Mouse (Mus musculus): ENCODE results near the gene Sort1. TPM values are rescaled to one million over a fixed set of nuclear protein-coding genes. Genes with fewer than 3 reads are reported as not detected.

Sort1 gene
- polyA plus RNA-seq, 1 experiment from 2014 or later = 7.6 TPM

DNA sequence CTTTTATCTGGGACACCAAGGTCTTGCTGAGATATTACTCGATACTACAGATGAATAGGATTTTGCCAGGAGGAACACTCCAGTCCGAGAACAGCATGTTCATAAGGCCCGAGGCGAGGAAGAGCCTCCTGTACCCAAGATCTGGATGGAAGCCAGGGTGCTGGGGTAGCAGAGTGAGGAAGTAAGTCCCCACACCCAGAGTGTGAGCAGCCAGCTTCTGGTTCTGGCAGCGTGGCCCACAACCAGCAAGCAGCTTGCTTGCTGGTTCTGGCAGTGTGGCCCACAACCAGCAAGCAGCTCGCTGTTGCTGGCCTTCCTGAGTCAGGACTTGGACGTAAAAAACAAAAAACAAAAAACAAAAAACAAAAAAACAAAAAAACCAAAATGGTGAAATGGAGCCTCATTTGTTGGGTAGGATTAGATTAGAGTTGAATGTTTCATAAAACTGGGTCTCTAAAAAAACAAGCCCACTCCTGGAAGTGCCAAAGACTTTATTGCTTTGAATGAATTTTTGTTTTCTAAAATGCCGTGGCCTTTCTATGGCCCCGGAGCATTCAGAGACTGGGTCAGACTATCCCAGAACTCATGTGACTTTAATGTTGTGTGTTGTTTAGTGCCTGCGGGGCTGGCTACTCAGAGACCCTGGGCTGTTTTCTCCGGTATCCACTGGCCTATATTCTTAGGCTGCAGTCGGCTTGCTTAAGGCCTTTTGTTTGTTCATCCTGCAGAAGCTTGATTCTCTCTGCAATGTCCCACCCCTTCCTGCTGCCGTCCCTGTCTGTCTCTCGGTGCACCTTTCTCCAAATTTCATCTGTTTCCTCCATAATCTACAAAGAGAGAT lies 11.7 kb downstream of the Sort1 start:
- peak overlapping the region; percentile 41 for H3K9ac ChIP-seq (replicated peaks; ENCODE audit: low read length)
- ATAC-seq (ENCODE audit: low FRiP score, low TSS enrichment) = no peak

DNA sequence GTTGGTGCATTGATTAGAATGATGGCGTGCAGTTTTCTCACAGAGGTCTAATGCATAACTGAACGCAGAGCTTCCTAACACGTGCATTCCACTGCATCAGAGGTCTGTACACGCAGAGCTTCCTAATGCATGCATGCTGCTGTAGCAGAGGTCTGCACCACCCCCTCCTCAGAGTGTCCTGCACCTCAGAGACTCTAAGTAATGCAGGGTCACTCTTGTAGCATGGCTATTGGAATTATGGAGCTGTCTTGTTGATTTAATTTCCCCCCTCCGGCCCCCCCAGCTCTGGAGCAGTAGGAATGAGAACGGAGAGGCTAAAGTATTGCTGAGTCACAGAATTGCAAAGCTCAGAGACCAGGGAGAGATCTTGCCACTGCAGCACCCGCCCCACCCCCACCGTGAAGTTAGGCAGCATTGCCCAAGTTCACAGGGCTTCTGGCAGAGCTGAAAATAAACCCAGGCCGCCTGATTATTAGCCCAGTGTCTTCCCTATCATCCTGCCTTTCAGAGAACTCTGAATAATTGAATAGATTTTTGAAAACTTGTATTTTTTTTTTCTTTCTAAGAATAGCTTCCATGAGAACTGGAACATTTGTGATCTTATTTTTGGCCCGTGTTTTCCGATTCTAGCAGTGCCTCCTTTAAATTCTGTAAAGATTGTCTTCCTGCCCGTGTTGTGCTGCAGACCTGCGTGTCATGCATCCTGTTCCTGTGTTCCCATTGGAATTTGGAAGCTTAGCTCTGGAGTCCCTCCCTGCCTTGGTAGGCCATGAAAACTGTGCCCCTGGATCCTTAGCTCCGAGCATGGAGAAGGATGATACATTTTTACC lies 12.6 kb downstream of the Sort1 start:
- H3K36me3 ChIP-seq (ENCODE audit: insufficient read depth, low read length) = no peaks in the 10 kb centered on the region
- H3K9me3 ChIP-seq (ENCODE audit: low read length) = no peaks in the 10 kb centered on the region
- peak overlapping the region; percentile 17; the same call in 1 of the 2 replicates for H3K4me3 ChIP-seq (ENCODE audit: low read length)
- ATAC-seq (ENCODE audit: low FRiP score, low TSS enrichment) = peak; percentile 60; the same call in 1 of the 2 replicates
- 18% methylated on average over 14 of the region's 14 CpGs for WGBS
- peak overlapping the region; percentile 35 for H3K4me2 ChIP-seq (replicated peaks; ENCODE audit: low read depth, low read length)
- H3K27me3 ChIP-seq (ENCODE audit: insufficient read depth, low read length) = no peaks in the 10 kb centered on the region
- H3K9ac ChIP-seq (replicated peaks; ENCODE audit: low read length) = peak overlapping the region; percentile 41
- H3K4me1 ChIP-seq (ENCODE audit: insufficient read depth, low read length) = peaks cover 27% of the 10 kb centered on the region
- peak overlapping the region; percentile 82 for H3K27ac ChIP-seq (ENCODE audit: low read length)

More for the DNA sequence above, 11.7 kb downstream of the Sort1 start:
- WGBS = 44% methylated on average over 14 of the region's 14 CpGs
- H3K4me1 ChIP-seq (ENCODE audit: insufficient read depth, low read length) = peaks cover 27% of the 10 kb centered on the region
- peak overlapping the region; percentile 82 for H3K27ac ChIP-seq (ENCODE audit: low read length)
- H3K36me3 ChIP-seq (ENCODE audit: insufficient read depth, low read length) = no peaks in the 10 kb centered on the region
- H3K27me3 ChIP-seq (ENCODE audit: insufficient read depth, low read length) = no peaks in the 10 kb centered on the region
- H3K4me2 ChIP-seq (replicated peaks; ENCODE audit: low read depth, low read length) = peak overlapping the region; percentile 35
- H3K9me3 ChIP-seq (ENCODE audit: low read length) = no peaks in the 10 kb centered on the region
- H3K4me3 ChIP-seq (ENCODE audit: low read length) = peak overlapping the region; percentile 17; the same call in 1 of the 2 replicates

DNA sequence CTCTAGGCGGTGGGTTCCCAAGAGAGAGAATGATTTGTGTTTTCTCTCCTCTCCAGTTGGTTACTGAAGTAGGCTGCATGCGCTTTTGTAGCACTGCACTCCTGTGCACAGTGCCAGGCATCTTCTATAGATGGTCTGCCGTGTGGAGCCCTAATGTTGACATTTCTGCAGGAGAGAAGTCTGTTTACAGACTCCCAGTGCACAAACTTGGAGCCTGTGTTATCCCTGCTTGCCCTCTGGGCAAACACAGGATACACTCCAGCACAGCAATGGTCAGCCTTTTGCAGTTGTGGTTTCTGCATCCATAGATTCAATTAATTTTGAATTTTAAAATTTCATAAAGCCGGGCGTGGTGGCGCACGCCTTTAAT lies 13.2 kb downstream of the Sort1 start:
- Histone ChIP-seq H3K4me3 (ENCODE audit: low read length) (no peak overlapping the region), H3K9ac (replicated peaks; ENCODE audit: low read length) (no peak overlapping the region), H3K4me1 (ENCODE audit: insufficient read depth, low read length) (peaks cover 27% of the 10 kb centered on the region), H3K27me3 (ENCODE audit: insufficient read depth, low read length) (no peaks in the 10 kb centered on the region), H3K36me3 (ENCODE audit: insufficient read depth, low read length) (no peaks in the 10 kb centered on the region), H3K9me3 (ENCODE audit: low read length) (no peaks in the 10 kb centered on the region), H3K27ac (ENCODE audit: low read length) (peak overlapping the region; percentile 82; the same call in 1 of the 2 replicates), H3K4me2 (replicated peaks; ENCODE audit: low read depth, low read length) (0 out of 2 replicates have a peak overlapping the region, but pooled peaks have one; percentile 5)
- WGBS = 76% methylated on average over 7 of the region's 7 CpGs
- ATAC-seq (ENCODE audit: low FRiP score, low TSS enrichment) = 0 out of 2 replicates have a peak, but pooled peaks have one; percentile 5

GRCm38 (mm10) chr3:108297603-108298553 lies 14.0 kb downstream of the Sort1 start:
- Histone ChIP-seq H3K4me1 (ENCODE audit: insufficient read depth, low read length) (peaks cover 27% of the 10 kb centered on the region), H3K36me3 (ENCODE audit: insufficient read depth, low read length) (no peaks in the 10 kb centered on the region), H3K9ac (replicated peaks; ENCODE audit: low read length) (no peak overlapping the region), H3K27ac (ENCODE audit: low read length) (no peak overlapping the region), H3K27me3 (ENCODE audit: insufficient read depth, low read length) (no peaks in the 10 kb centered on the region), H3K4me2 (replicated peaks; ENCODE audit: low read depth, low read length) (no peak overlapping the region), H3K4me3 (ENCODE audit: low read length) (no peak overlapping the region), H3K9me3 (ENCODE audit: low read length) (no peaks in the 10 kb centered on the region)
- no peak for ATAC-seq (ENCODE audit: low FRiP score, low TSS enrichment)
- WGBS = 71% methylated on average over 7 of the region's 7 CpGs

GRCm38 (mm10) chr3:108300455-108301030 lies 16.7 kb downstream of the Sort1 start:
- Histone ChIP-seq H3K27me3 (ENCODE audit: insufficient read depth, low read length) (no peaks in the 10 kb centered on the region), H3K27ac (ENCODE audit: low read length) (no peak overlapping the region), H3K36me3 (ENCODE audit: insufficient read depth, low read length) (no peaks in the 10 kb centered on the region), H3K4me2 (replicated peaks; ENCODE audit: low read depth, low read length) (no peak overlapping the region), H3K4me3 (ENCODE audit: low read length) (no peak overlapping the region), H3K4me1 (ENCODE audit: insufficient read depth, low read length) (peaks cover 20% of the 10 kb centered on the region), H3K9me3 (ENCODE audit: low read length) (no peaks in the 10 kb centered on the region), H3K9ac (replicated peaks; ENCODE audit: low read length) (no peak overlapping the region)
- 59% methylated on average over 6 of the region's 6 CpGs for WGBS
- ATAC-seq (ENCODE audit: low FRiP score, low TSS enrichment) = no peak

DNA sequence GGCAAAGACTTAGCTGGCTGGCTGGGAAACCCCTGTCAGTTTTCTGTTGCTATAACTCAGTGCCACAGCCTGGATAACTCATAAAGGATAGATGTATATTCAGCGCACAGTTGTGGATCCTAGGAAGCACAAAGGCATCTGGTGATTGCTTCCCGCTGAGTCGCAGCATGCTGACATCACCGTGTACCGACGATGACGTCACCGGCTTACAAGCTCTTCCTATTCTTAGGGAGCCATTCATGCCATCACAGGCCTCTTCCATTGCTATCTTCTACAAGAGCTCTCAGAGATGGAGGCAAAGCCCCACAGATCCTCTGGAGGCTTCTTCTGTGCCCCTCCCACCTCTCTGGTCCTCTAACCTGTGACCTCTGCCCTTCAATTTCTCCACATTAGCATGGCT lies 19.8 kb downstream of the Sort1 start:
- Histone ChIP-seq H3K4me1 (ENCODE audit: insufficient read depth, low read length) (no peaks in the 10 kb centered on the region; the same call in 1 of the 2 replicates), H3K4me3 (ENCODE audit: low read length) (no peak overlapping the region), H3K4me2 (replicated peaks; ENCODE audit: low read depth, low read length) (no peak overlapping the region), H3K9ac (replicated peaks; ENCODE audit: low read length) (no peak overlapping the region), H3K9me3 (ENCODE audit: low read length) (no peaks in the 10 kb centered on the region), H3K36me3 (ENCODE audit: insufficient read depth, low read length) (no peaks in the 10 kb centered on the region), H3K27me3 (ENCODE audit: insufficient read depth, low read length) (no peaks in the 10 kb centered on the region), H3K27ac (ENCODE audit: low read length) (no peak overlapping the region)
- ATAC-seq (ENCODE audit: low FRiP score, low TSS enrichment) = no peak
- 95% methylated on average over 8 of the region's 8 CpGs for WGBS

DNA sequence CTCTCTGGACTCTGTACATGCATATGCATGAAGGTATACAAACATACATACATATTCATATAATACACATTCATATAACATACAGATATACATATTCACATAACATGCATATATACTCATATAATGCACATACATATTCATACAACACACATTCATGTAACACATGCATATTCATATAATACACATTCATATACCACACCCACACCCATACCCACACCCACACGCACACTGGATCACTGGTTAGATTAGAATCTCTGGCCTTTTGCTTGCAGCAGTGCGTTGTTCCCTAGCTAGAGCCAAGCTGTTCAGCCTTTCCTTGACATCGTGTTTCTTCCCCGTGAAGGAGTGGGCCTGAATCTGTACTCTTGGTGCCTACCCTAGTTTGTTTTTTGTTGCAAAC lies 20.9 kb downstream of the Sort1 start:
- no peak overlapping the region for H3K4me3 ChIP-seq (ENCODE audit: low read length)
- no peak overlapping the region for H3K9ac ChIP-seq (replicated peaks; ENCODE audit: low read length)
- no peak overlapping the region for H3K27ac ChIP-seq (ENCODE audit: low read length)
- H3K4me2 ChIP-seq (replicated peaks; ENCODE audit: low read depth, low read length) = no peak overlapping the region
- no peaks in the 10 kb centered on the region for H3K27me3 ChIP-seq (ENCODE audit: insufficient read depth, low read length)
- no peaks in the 10 kb centered on the region for H3K36me3 ChIP-seq (ENCODE audit: insufficient read depth, low read length)
- ATAC-seq (ENCODE audit: low FRiP score, low TSS enrichment) = no peak
- no peaks in the 10 kb centered on the region for H3K9me3 ChIP-seq (ENCODE audit: low read length)
- H3K4me1 ChIP-seq (ENCODE audit: insufficient read depth, low read length) = no peaks in the 10 kb centered on the region; the same call in 1 of the 2 replicates
- 73% methylated on average over 4 of the region's 4 CpGs for WGBS

DNA sequence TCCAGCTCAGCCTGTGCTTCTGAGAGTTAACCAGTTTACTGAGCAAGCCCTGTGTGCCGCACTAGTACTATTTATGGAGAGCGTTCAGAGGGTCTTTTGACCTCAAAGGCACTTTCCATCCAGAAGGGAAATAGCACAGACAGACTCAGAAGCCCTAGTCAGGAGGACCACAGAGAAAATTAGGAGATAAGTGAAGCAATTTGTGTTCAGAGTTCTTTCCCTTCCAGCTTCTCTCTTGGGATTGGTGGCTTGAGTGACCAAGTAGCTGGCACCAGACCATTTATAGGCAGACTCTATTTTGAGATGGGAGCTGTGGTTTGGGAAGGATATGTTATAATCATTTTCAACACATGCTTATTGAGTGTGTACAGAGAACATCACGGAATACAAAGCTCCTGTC lies 22.5 kb downstream of the Sort1 start:
- no peak for ATAC-seq (ENCODE audit: low FRiP score, low TSS enrichment)
- no peaks in the 10 kb centered on the region for H3K9me3 ChIP-seq (ENCODE audit: low read length)
- H3K27ac ChIP-seq (ENCODE audit: low read length) = peak overlapping the region; percentile 14; the same call in 1 of the 2 replicates
- H3K36me3 ChIP-seq (ENCODE audit: insufficient read depth, low read length) = no peaks in the 10 kb centered on the region
- 51% methylated on average over 3 of the region's 3 CpGs for WGBS
- no peak overlapping the region for H3K9ac ChIP-seq (replicated peaks; ENCODE audit: low read length)
- no peak overlapping the region for H3K4me3 ChIP-seq (ENCODE audit: low read length)
- no peaks in the 10 kb centered on the region; the same call in 1 of the 2 replicates for H3K4me1 ChIP-seq (ENCODE audit: insufficient read depth, low read length)
- no peak overlapping the region for H3K4me2 ChIP-seq (replicated peaks; ENCODE audit: low read depth, low read length)
- H3K27me3 ChIP-seq (ENCODE audit: insufficient read depth, low read length) = no peaks in the 10 kb centered on the region

DNA sequence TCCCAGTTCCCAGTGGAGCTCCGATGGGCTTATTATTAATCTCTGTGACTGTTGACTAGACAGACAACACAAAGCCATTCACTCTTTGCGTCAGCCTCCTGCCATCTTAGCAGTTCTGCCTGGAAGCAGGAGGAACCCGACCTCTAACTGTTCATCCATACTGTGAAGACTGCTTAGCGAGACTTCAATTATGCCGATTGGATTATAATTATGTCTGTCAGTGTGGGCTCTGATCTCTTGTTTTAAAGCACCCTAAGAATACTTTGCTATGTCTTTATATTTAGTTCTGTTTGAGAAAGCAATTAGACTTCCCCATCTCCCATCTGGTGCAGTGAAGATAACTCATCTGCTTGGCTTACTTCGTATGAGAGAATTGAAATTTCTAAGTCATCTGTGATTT lies 23.6 kb downstream of the Sort1 start:
- Histone ChIP-seq H3K4me1 (ENCODE audit: insufficient read depth, low read length) (no peaks in the 10 kb centered on the region; the same call in 1 of the 2 replicates), H3K4me3 (ENCODE audit: low read length) (no peak overlapping the region), H3K27me3 (ENCODE audit: insufficient read depth, low read length) (no peaks in the 10 kb centered on the region), H3K4me2 (replicated peaks; ENCODE audit: low read depth, low read length) (no peak overlapping the region), H3K27ac (ENCODE audit: low read length) (no peak overlapping the region), H3K9ac (replicated peaks; ENCODE audit: low read length) (no peak overlapping the region), H3K9me3 (ENCODE audit: low read length) (no peaks in the 10 kb centered on the region), H3K36me3 (ENCODE audit: insufficient read depth, low read length) (no peaks in the 10 kb centered on the region)
- no peak for ATAC-seq (ENCODE audit: low FRiP score, low TSS enrichment)
- WGBS = 85% methylated on average over 6 of the region's 6 CpGs
